Mouse (Mus musculus): Measurements from ENCODE around the gene Prcd. TPM values are rescaled to one million over a fixed set of nuclear protein-coding genes. Genes with fewer than 3 reads are reported as not detected.

Gene Prcd
- polyA plus RNA-seq, 1 experiment from 2014 or later, result not detected

Other genes with a start within 250 kb of the Prcd start
- gene Rnf157, start 240.5 kb upstream of the Prcd start, polyA plus RNA-seq (2016; fragmentation: Nextera tagmentation; extraction: Ambion mirVana), result 11.0 and 12.3 TPM in 2 replicates
- gene Ubald2, start 219.4 kb upstream of the Prcd start, polyA plus RNA-seq (2016; fragmentation: Nextera tagmentation; extraction: Ambion mirVana), result 33.7 and 34.2 TPM in 2 replicates
- gene Qrich2, start 187.3 kb upstream of the Prcd start, polyA plus RNA-seq (2016; fragmentation: Nextera tagmentation; extraction: Ambion mirVana), result not detected in 2 replicates
- gene Prpsap1, start 159.3 kb upstream of the Prcd start, polyA plus RNA-seq (2016; fragmentation: Nextera tagmentation; extraction: Ambion mirVana), result 94.8 and 96.8 TPM in 2 replicates
- 1.6 and 2.1 TPM in 2 replicates for gene Sphk1, start 122.6 kb upstream of the Prcd start, polyA plus RNA-seq (2016; fragmentation: Nextera tagmentation; extraction: Ambion mirVana)
- 18.1 and 19.9 TPM in 2 replicates for gene Ube2o, start 72.1 kb upstream of the Prcd start, polyA plus RNA-seq (2016; fragmentation: Nextera tagmentation; extraction: Ambion mirVana)
- gene Aanat, start 67.1 kb upstream of the Prcd start, polyA plus RNA-seq (2016; fragmentation: Nextera tagmentation; extraction: Ambion mirVana), result not detected in 2 replicates
- gene Rhbdf2, start 26.5 kb upstream of the Prcd start, polyA plus RNA-seq (2016; fragmentation: Nextera tagmentation; extraction: Ambion mirVana), result 7.5 and 8.1 TPM in 2 replicates
- 1.3 and 1.4 TPM in 2 replicates for gene Cygb, start 779 bp downstream of the Prcd start, polyA plus RNA-seq (2016; fragmentation: Nextera tagmentation; extraction: Ambion mirVana)
- not detected in 2 replicates for gene St6galnac1, start 122.0 kb downstream of the Prcd start, polyA plus RNA-seq (2016; fragmentation: Nextera tagmentation; extraction: Ambion mirVana)
- 24.7 and 27.0 TPM in 2 replicates for gene Mxra7, start 174.5 kb downstream of the Prcd start, polyA plus RNA-seq (2016; fragmentation: Nextera tagmentation; extraction: Ambion mirVana)
- gene Mettl23, start 189.7 kb downstream of the Prcd start, polyA plus RNA-seq (2016; fragmentation: Nextera tagmentation; extraction: Ambion mirVana), result 55.5 and 57.4 TPM in 2 replicates
- 76.9 and 77.8 TPM in 2 replicates for gene Jmjd6, start 189.9 kb downstream of the Prcd start, polyA plus RNA-seq (2016; fragmentation: Nextera tagmentation; extraction: Ambion mirVana)
- 37.6 and 39.9 TPM in 2 replicates for gene Mfsd11, start 198.9 kb downstream of the Prcd start, polyA plus RNA-seq (2016; fragmentation: Nextera tagmentation; extraction: Ambion mirVana)
- gene Srsf2, start 199.6 kb downstream of the Prcd start, polyA plus RNA-seq (2016; fragmentation: Nextera tagmentation; extraction: Ambion mirVana), result 605 and 640 TPM in 2 replicates

All from heart, embryonic 12.5 days (tissue).